Comparison of ENCODE assay signal across 8 mouse cellular contexts in genomic region chr3:97680631-97681320, GRCm38 (mm10). TPM values are rescaled to one million over a fixed set of nuclear protein-coding genes. Genes with fewer than 3 reads are reported as not detected.
A peak's percentile ranks its signal among the peaks of the same experiment; 100 is the strongest.
DNase-seq lines count a peak whose midpoint lies in the region; ATAC-seq lines count a peak whose summit lies in the region.

No protein-coding gene starts in this region.

- peak; percentile 83 for ATAC-seq in inflammation-experienced regulatory T-cells, adult 6 months
- ATAC-seq in megakaryocyte progenitor cell, adult 5-6 weeks (replicated peaks; ENCODE audit: poor library complexity), result peak; percentile 79

- intact Hi-C loops in gastrocnemius, postnatal 14 days (cut with DNase I; ENCODE audit: low total_unique reads), result loop anchor here (5.0 kb wide), 1 partner anchor 197 kb away; no protein-coding TSS in a partner anchor
- intact Hi-C loops in left cerebral cortex, postnatal 14 days (cut with DNase I), result loop anchor here (2.0 kb wide), 1 partner anchor 198 kb away; no protein-coding TSS in a partner anchor

- DNase-seq in adrenal gland, adult 2 months, result peak; percentile 87
- DNase-seq in embryo, embryonic 10.5 days (ENCODE audit: low spot score), result peak; percentile 85
- DNase-seq in gastrocnemius, postnatal 14 days, result peak; percentile 71
- peak; percentile 72 to 78 for DNase-seq in left cerebral cortex, postnatal 14 days (ENCODE audit: low spot score in 2 of 2)
- DNase-seq in right cerebral cortex, postnatal 10 days (ENCODE audit: low spot score in 2 of 2), result peak; percentile 78 to 82
- DNase-seq in urinary bladder, postnatal 4 days (ENCODE audit: low spot score in 2 of 2), result peak; percentile 60 to 80

RNA-seq across cellular contexts. Expression of gene Gm17651, which starts 6.3 kb away (rescaled TPM):
- not detected for total RNA-seq in adrenal gland, adult 2 months (2021)
- polyA plus RNA-seq in adrenal gland, adult 2 months (2012; rRNA removed), result not detected in 2 replicates
- total RNA-seq in gastrocnemius, postnatal 14 days (2021), result not detected
- polyA plus RNA-seq in inflammation-experienced regulatory T-cells, adult 6 months (2017; shearing (Covaris generic)), result not detected
- not detected for total RNA-seq in left cerebral cortex, postnatal 14 days (2021)
- not detected in 2 replicates for total RNA-seq in megakaryocyte progenitor cell, adult 5-6 weeks (2015)
- total RNA-seq in megakaryocyte progenitor cell, adult 5-6 weeks (2017), result not detected in 2 replicates

RNA-seq across cellular contexts. Expression of gene Prkab2, which starts 22.8 kb away (rescaled TPM):
- 1 to 10 TPM; 8.3 to 9.6 TPM for total RNA-seq in adrenal gland, adult 2 months (2021)
- polyA plus RNA-seq in adrenal gland, adult 2 months (2012; rRNA removed), result 3.1 and 3.9 TPM in 2 replicates
- 10 to 100 TPM; 65.3 to 69.8 TPM for total RNA-seq in gastrocnemius, postnatal 14 days (2021)
- polyA plus RNA-seq in inflammation-experienced regulatory T-cells, adult 6 months (2017; shearing (Covaris generic)), result 1 to 10 TPM; 1.6 to 3.5 (median 2.4) TPM
- total RNA-seq in left cerebral cortex, postnatal 14 days (2021), result 10 to 100 TPM; 29.8 to 31.8 TPM
- total RNA-seq in megakaryocyte progenitor cell, adult 5-6 weeks (2015), result 3.4 and 4.0 TPM in 2 replicates
- total RNA-seq in megakaryocyte progenitor cell, adult 5-6 weeks (2017), result 2.7 and 4.0 TPM in 2 replicates

RNA-seq across cellular contexts. Expression of gene Fmo5, which starts 52.2 kb away (rescaled TPM):
- total RNA-seq in adrenal gland, adult 2 months (2021), result 10 to 100 TPM; 13.8 to 14.7 TPM
- polyA plus RNA-seq in adrenal gland, adult 2 months (2012; rRNA removed), result 1.8 and 3.0 TPM in 2 replicates
- total RNA-seq in gastrocnemius, postnatal 14 days (2021), result 1 to 10 TPM; 3.8 to 4.1 TPM
- polyA plus RNA-seq in inflammation-experienced regulatory T-cells, adult 6 months (2017; shearing (Covaris generic)), result 10 to 100 TPM in 2 of 3 experiments, 1 to 10 TPM in 1; 6.1 to 10.6 (median 10.2) TPM
- total RNA-seq in left cerebral cortex, postnatal 14 days (2021), result 1 to 10 TPM; 2.0 to 2.7 TPM
- 5.0 and 7.8 TPM in 2 replicates for total RNA-seq in megakaryocyte progenitor cell, adult 5-6 weeks (2015)
- 3.3 and 4.2 TPM in 2 replicates for total RNA-seq in megakaryocyte progenitor cell, adult 5-6 weeks (2017)

Comparison
In these comparisons a context has a peak if more than half of its experiments do, and no peak if none do; other contexts are left out.
1. Peak in every context shown above with its lines: DNase-seq and ATAC-seq.